Mouse (Mus musculus) heart, embryonic 10.5 days (tissue): ENCODE measurements around the gene Krt1. TPM values are rescaled to one million over a fixed set of nuclear protein-coding genes. Genes with fewer than 3 reads are reported as not detected.

Experiments
- DNase-seq: peaks from one replicate; pipeline ENCODE4 v3.0.0-alpha.2; 2017; ENCODE audit warnings: low spot score
- H3K27ac ChIP-seq: fragments of 300-500 bp; sonication (generic); 2 replicates; pipeline ENCODE4 v1.5.1; 2016; ENCODE audit warnings: mild to moderate bottlenecking
- H3K27me3 ChIP-seq: fragments of 300-500 bp; sonication (generic); 2 replicates; pipeline ENCODE4 v1.6.1; 2016; ENCODE audit warnings: mild to moderate bottlenecking; ENCODE audit not compliant: poor library complexity, insufficient read depth, severe bottlenecking
- H3K36me3 ChIP-seq: fragments of 300-500 bp; sonication (generic); 2 replicates; pipeline ENCODE4 v1.6.1; 2016; ENCODE audit warnings: mild to moderate bottlenecking, moderate library complexity
- H3K4me1 ChIP-seq: fragments of 300-500 bp; sonication (generic); 2 replicates; pipeline ENCODE4 v1.6.1; 2016; ENCODE audit warnings: mild to moderate bottlenecking
- H3K4me3 ChIP-seq: fragments of 300-500 bp; sonication (generic); 2 replicates; pipeline ENCODE4 v1.5.1; 2016; ENCODE audit warnings: mild to moderate bottlenecking, moderate library complexity
- H3K9me3 ChIP-seq: fragments of 300-500 bp; sonication (generic); 2 replicates; pipeline ENCODE4 v1.6.1; 2016; ENCODE audit warnings: mild to moderate bottlenecking, moderate library complexity
- WGBS: fragments of 180-500 bp; shearing (Covaris S2); methylation state at CpG from one replicate; pipeline ENCODE4 v1.1.7; 2016; 5-methylcytosine and 5-hydroxymethylcytosine counted together
- polyA plus RNA-seq: library from polyadenylated mRNA; unstranded; fragments of >200 nt; fragmentation: Nextera tagmentation; extraction: Ambion mirVana; gene quantifications from 2 replicates; pipeline ENCODE4 v1.2.1, GENCODE M21; 2016

The Krt1 gene
- polyA plus RNA-seq, 1 experiment from 2014 or later: 1.0 TPM

DNA sequence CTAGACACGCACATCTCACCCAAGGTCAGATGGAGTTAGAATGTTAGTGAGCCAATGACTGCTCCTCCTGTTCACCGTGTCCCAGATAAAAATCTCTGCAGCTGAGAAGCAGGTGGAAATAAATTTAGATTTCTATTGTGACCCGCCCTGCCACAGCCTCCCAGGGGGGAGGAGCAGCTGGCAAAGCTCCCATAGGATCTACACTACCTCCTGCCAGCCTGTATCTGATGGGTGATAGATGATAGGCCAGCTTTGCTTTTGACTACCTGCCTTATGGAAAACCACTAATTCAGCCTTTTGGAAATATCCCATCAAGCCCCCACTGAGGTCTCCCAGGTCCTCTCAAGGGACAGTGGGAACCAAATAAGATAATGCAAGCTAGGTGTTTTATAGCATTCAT, 5.1 kb upstream of the Krt1 start:
- Histone ChIP-seq H3K4me1 (peaks cover 33% of the 10 kb centered on the region), H3K36me3 (no peaks in the 10 kb centered on the region), H3K9me3 (no peaks in the 10 kb centered on the region), H3K27me3 (peaks cover 99% of the 10 kb centered on the region), H3K27ac (no peak overlapping the region), H3K4me3 (no peak overlapping the region)
- 57% methylated on average over 3 of the region's 3 CpGs for WGBS
- no peak for DNase-seq

DNA sequence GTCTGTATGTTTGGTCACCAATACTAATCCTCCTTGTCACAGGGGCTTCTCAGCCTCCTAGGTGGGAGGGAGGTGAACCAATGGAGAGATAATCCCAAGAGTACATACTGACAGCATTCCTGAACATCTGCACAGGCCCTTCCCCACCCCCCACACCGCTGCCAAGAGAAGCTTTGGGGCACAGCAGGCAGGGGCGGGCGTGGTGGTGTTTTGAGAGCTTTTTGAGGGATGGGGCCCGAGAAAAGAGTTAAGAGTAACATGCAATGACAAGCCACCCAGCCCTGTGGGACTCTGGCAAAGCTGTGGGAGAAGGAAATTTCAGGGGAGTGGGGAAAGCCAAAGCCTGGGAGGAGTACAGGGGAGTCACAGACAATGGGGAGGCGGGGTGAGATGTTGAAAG, 3.7 kb upstream of the Krt1 start:
- Histone ChIP-seq H3K27me3 (peaks cover 97% of the 10 kb centered on the region), H3K4me3 (no peak overlapping the region), H3K4me1 (peaks cover 20% of the 10 kb centered on the region), H3K27ac (no peak overlapping the region), H3K9me3 (no peaks in the 10 kb centered on the region), H3K36me3 (no peaks in the 10 kb centered on the region)
- DNase-seq: no peak
- 9% methylated on average over 5 of the region's 5 CpGs for WGBS

DNA sequence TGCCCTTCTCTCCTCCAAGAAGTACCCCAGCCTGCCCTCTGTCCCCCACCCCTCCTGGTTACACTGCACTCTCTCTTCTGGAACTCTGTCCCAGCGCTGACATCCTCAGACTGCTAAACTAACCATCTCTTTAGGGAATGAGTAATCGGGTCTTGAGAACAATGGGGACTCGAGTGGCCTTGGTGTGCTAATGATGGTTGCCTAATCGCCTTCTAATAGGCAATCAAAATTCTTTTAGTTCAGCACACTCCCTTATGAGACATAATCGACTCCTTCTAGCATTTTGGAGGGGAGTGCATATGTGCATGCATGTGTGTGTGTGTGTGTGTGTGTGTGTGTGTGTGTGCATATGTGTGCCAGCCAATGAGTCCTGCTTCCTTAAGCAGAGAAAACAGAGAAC, 2.0 kb upstream of the Krt1 start:
- Histone ChIP-seq H3K9me3 (no peaks in the 10 kb centered on the region), H3K27ac (no peak overlapping the region), H3K4me3 (no peak overlapping the region), H3K27me3 (peaks cover 97% of the 10 kb centered on the region), H3K36me3 (no peaks in the 10 kb centered on the region), H3K4me1 (peaks cover 14% of the 10 kb centered on the region; the same call in 1 of the 2 replicates)
- no peak for DNase-seq
- WGBS: 54% methylated on average over 5 of the region's 5 CpGs

DNA sequence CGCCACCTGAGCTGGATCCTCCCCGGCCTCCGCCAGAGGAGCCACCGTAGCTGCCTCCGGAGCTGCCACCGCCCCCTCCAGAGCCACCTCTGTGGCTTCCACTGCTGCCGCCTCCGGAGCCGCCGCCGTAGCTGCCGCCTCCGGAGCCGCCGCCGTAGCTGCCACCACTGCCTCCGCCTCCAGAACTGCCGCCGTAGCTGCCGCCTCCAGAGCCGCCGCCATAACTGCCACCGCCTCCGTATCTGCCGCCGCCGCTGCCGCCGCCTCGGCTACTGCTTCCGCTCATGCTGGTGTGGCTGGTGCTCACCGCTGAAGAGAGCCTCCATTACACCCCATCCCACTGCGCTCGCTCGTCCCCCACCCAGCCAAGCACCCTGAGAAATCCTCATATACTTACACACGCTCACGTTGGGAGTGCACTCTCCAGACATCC, 4.6 kb downstream of the Krt1 start:
- Histone ChIP-seq H3K9me3 (no peaks in the 10 kb centered on the region), H3K4me3 (peak overlapping the region; percentile 66), H3K36me3 (no peaks in the 10 kb centered on the region), H3K4me1 (peaks cover 7% of the 10 kb centered on the region), H3K27ac (peak overlapping the region; percentile 83), H3K27me3 (peaks cover 76% of the 10 kb centered on the region)
- no peak for DNase-seq
- WGBS: under 1% methylated on average over 37 of the region's 37 CpGs

DNA sequence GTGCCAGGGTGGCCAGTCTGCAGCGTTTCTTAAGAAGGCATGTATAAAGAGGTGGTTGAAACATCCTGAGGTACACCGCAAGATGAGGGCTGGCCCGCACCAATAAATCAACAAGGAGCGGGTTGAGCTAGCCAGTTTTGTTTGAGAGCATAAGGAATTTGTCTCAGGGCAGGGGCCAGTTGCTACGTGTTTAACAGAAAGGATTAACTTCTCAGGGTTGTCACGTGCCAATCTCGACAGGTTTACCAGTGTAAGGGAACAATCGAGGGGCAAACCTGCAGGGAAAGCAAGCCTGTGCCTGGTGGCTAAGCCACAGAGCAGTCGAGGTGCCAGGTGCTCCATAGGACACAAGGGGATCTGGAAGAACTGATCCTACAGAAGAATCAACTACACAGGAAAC, 7.4 kb downstream of the Krt1 start:
- Histone ChIP-seq H3K4me1 (peaks cover 7% of the 10 kb centered on the region), H3K27me3 (peaks cover 59% of the 10 kb centered on the region), H3K36me3 (no peaks in the 10 kb centered on the region), H3K27ac (no peak overlapping the region), H3K9me3 (no peaks in the 10 kb centered on the region), H3K4me3 (no peak overlapping the region)
- 70% methylated on average over 9 of the region's 9 CpGs for WGBS
- no peak for DNase-seq

DNA sequence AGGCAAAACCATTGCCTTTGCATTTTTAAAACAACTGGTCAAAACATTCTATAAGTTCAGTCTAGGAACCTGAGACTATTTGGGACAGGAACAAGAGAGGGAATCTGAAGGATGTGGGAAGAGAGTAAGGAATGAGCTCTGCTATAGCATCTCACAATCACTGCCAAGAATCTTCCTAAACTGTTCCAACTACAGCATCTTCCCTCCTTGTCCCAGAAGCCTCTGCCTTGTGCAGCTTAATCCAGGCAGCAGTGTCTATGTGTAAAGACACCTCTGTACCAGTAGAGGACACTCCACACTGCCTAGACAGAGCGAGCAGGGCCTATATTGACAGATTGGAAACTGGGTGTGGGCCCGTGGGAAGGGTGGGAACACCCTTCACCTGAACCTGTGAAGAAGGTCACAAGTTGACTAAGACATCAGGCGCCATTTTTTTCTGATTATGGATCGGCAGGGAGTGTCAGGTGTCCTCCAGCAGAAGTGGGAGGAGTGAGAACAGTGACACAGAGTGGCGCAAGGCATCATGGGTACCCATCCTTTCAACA, 15.7 kb downstream of the Krt1 start:
- WGBS: 60% methylated on average over 5 of the region's 5 CpGs
- Histone ChIP-seq H3K4me3 (no peak overlapping the region), H3K36me3 (no peaks in the 10 kb centered on the region), H3K27me3 (peaks cover 14% of the 10 kb centered on the region; the same call in 1 of the 2 replicates), H3K9me3 (no peaks in the 10 kb centered on the region), H3K27ac (no peak overlapping the region), H3K4me1 (no peaks in the 10 kb centered on the region)
- no peak for DNase-seq

- Histone ChIP-seq H3K4me1 (no peaks in the 10 kb centered on the region), H3K27ac (no peak overlapping the region), H3K36me3 (no peaks in the 10 kb centered on the region), H3K27me3 (peaks cover 5% of the 10 kb centered on the region; the same call in 1 of the 2 replicates), H3K9me3 (no peaks in the 10 kb centered on the region), H3K4me3 (no peak overlapping the region)
- no peak for DNase-seq
- WGBS: 45% methylated on average over 6 of the region's 6 CpGs
These were observed 17.5 kb downstream of the Krt1 start for GRCm38 (mm10) chr15:101833131-101833530.

GRCm38 (mm10) chr15:101829441-101829840, 21.2 kb downstream of the Krt1 start:
- H3K27ac ChIP-seq: no peak overlapping the region
- 0 out of 2 replicates have a peak, but pooled peaks cover 14% of the 10 kb centered on the region for H3K27me3 ChIP-seq
- H3K4me3 ChIP-seq: no peak overlapping the region
- WGBS: 69% methylated on average over 5 of the region's 5 CpGs
- no peaks in the 10 kb centered on the region for H3K9me3 ChIP-seq
- H3K4me1 ChIP-seq: peaks cover 14% of the 10 kb centered on the region; the same call in 1 of the 2 replicates
- no peaks in the 10 kb centered on the region for H3K36me3 ChIP-seq
- DNase-seq: no peak

- DNase-seq: no peak
- peaks cover 21% of the 10 kb centered on the region; the same call in 1 of the 2 replicates for H3K4me1 ChIP-seq
- no peak overlapping the region for H3K27ac ChIP-seq
- H3K9me3 ChIP-seq: no peaks in the 10 kb centered on the region
- H3K27me3 ChIP-seq: peaks cover 22% of the 10 kb centered on the region
- no peak overlapping the region for H3K4me3 ChIP-seq
- 25% methylated on average over 3 of the region's 3 CpGs for WGBS
- no peaks in the 10 kb centered on the region for H3K36me3 ChIP-seq
These were observed 28.8 kb downstream of the Krt1 start for GRCm38 (mm10) chr15:101821786-101822185.

DNA sequence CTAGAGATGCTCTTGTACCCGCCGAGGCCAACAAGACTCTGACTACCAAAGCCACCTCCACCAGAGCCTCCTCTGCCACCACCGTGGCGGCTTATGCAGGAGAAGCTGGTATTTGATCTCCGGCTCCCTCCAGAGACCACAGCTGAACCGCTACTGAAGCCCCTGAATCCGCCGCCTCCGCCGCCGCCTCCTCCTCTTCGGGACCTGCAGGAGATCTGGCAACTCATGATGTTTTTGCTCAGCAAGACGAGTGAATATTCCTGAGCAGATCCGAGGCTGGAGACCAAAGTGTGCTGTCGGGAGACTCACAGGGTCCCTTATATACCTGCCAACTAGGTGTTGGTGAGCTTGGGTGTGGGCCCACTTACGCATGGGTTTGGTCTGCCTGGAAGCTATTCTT, 32.7 kb downstream of the Krt1 start, which contains the start of gene Krt2:
TSS of gene Krt2 (minus strand) at position 295 of the 400 bp plus-strand sequence.
- no peaks in the 10 kb centered on the region for H3K9me3 ChIP-seq
- H3K36me3 ChIP-seq: no peaks in the 10 kb centered on the region
- DNase-seq: no peak
- no peak within 1 kb of the TSS for H3K27ac ChIP-seq
- no peaks in the 10 kb centered on the region for H3K4me1 ChIP-seq
- no peak within 1 kb of the TSS for H3K4me3 ChIP-seq
- peaks cover 28% of the 10 kb centered on the region for H3K27me3 ChIP-seq
- WGBS: 60% methylated on average over 16 of the region's 16 CpGs

GRCm38 (mm10) chr15:101803052-101803822, 47.4 kb downstream of the Krt1 start:
- no peak for DNase-seq
- H3K4me1 ChIP-seq: no peaks in the 10 kb centered on the region
- WGBS: 79% methylated on average over 11 of the region's 11 CpGs
- H3K9me3 ChIP-seq: no peaks in the 10 kb centered on the region
- no peak overlapping the region for H3K27ac ChIP-seq
- H3K36me3 ChIP-seq: no peaks in the 10 kb centered on the region
- H3K4me3 ChIP-seq: no peak overlapping the region
- peaks cover 34% of the 10 kb centered on the region for H3K27me3 ChIP-seq

DNA sequence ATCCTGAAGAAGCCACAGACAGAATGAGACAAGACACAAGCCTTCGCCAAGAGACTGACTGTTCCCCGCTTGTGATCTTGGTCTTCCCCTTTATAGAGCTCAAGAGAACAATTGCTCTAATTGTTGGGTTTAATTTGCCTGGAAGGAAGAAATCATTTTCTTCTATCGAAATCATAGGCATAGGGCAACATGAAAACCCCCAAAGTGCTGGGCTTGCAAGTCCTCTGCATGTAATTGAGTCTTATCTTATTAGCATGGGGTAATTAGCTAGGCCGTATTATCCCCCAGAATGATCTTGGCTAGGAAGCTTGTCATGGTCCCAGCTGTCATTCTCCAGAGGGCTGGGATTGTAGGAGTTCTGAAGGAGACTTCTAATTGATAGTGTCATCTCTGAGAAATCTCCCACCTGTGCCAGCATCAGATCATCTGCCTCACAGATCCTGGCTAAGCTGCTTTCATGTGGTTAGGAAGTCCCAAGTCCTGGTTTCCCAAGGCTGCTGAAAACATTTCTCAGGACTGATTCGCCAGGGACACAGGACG, 48.2 kb downstream of the Krt1 start, which contains the start of gene Krt73:
TSS of gene Krt73 (minus strand) at position 51 of the 540 bp plus-strand sequence.
- Histone ChIP-seq H3K27me3 (peaks cover 42% of the 10 kb centered on the region), H3K4me1 (no peaks in the 10 kb centered on the region)
- WGBS: 76% methylated on average over 6 of the region's 6 CpGs

More for the DNA sequence above, 48.2 kb downstream of the Krt1 start, which contains the start of gene Krt73:
- H3K9me3 ChIP-seq: no peaks in the 10 kb centered on the region
- no peaks in the 10 kb centered on the region for H3K36me3 ChIP-seq
- H3K27ac ChIP-seq: no peak within 1 kb of the TSS
- DNase-seq: no peak
- H3K4me3 ChIP-seq: no peak within 1 kb of the TSS
